Mouse (Mus musculus) liver, adult 2 months (tissue): ENCODE results near the gene Tecpr2.
A peak's percentile ranks its signal among the peaks of the same experiment; 100 is the strongest.

Experiments
- CTCF ChIP-seq: fragments of 200-500 bp; IDR thresholded peaks from 2 replicates; pipeline ENCODE4 v1.5.1; 2011; ENCODE audit warnings: low read depth, low read length, control low read depth
- POLR2A ChIP-seq: fragments of 200-500 bp; IDR thresholded peaks from 2 replicates; pipeline ENCODE4 v1.6.1; 2011; ENCODE audit warnings: low read length, control low read depth; ENCODE audit not compliant: insufficient read depth; ENCODE audit errors: extremely low read depth

- TF ChIP-seq POLR2A (no peak), CTCF (peak; percentile 96)
Measured at GRCm38 (mm10) chr12:110992128-110992553, 103.1 kb downstream of the Tecpr2 start.
